Mouse (Mus musculus): ENCODE results near the gene Gys1.
A peak's percentile ranks its signal among the peaks of the same experiment; 100 is the strongest.
"Not testable (repeated sequence)": the region's sequence is repeated elsewhere in the genome, so short reads cannot be mapped to it uniquely, and the experiment has no call there.

Gys1 gene

GRCm38 (mm10) chr7:45434203-45435015, at the start of gene Gys1:
Gene Gys1, plus strand, starts transcription at chr7:45434844.
- peak; percentile 100 for DNase-seq (ENCODE audit: low spot score in 2 of 2)

- no peak for DNase-seq (ENCODE audit: low spot score in 2 of 2)
Observed at GRCm38 (mm10) chr7:45386077-45386476, 48.6 kb upstream of the Gys1 start.

DNA sequence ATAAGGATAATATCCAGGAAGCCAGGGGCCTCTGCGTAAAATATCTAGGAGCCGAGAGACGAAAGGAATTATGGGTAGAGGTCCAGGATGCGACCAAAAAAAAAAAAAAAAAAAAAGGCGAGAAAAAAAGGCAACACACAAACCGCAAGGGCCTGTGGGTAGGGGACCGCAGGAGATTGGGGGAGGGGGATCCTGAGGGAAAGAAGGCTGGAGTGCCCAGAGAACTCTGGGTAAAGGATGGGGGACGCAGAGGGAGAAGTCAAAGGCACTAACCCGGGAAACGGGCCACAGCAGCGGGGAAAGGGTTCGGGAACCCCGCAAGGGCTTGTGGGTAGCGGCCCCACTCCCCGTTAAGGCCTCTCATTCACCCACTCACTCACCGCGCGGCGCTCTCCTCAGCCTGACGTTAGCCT, 39.5 kb upstream of the Gys1 start:
- no peak for DNase-seq (ENCODE audit: low spot score in 2 of 2)

DNA sequence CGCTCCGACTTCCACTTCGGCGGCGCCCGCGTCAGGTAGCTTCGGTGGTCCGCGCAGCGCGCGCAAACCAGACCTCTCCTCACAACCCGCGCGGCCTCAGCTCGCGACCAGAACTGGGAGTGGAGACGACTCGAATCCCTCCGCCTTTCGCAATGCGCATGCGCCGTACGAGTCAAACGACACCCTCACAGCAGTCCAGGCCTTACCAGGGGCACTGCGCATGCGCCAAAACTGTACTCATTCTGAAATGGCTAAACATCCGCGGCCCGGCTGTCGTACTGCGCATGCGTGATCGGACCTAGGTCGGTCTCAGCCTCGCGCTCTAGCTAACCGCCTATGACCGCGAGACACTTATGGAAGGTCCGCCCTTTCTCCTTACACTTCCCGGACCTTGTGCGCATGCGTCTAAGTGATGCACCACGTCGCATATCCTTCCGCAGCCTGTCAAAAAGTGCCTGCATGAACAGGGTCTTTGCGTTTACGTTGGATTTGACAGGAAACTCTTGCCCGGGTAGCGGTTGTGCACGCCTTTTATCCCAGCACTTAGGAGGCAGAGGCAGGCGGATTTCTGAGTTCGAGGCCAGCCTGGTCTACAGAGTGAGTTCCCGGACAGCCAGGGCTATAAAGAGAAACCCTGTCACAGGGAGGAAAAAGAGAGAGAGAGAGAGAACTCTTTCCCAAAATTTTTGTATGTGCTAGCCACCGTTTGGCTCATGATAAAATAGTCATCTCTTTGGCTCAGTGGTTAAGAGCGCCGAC, 38.9 kb upstream of the Gys1 start, which contains the start of gene Snrnp70:
Gene Snrnp70, minus strand, starts transcription at position 165 of the 759 bp plus-strand sequence.
- peak; percentile 100 for DNase-seq (ENCODE audit: low spot score in 2 of 2)

- not testable (repeated sequence) for DNase-seq (ENCODE audit: low spot score in 2 of 2)
Observed at GRCm38 (mm10) chr7:45396337-45396775, 38.3 kb upstream of the Gys1 start.

- no peak for DNase-seq (ENCODE audit: low spot score in 2 of 2)
Observed at GRCm38 (mm10) chr7:45396787-45397186, 37.9 kb upstream of the Gys1 start.

- no peak for DNase-seq (ENCODE audit: low spot score in 2 of 2)
Observed at GRCm38 (mm10) chr7:45401521-45402085, 33.0 kb upstream of the Gys1 start.

GRCm38 (mm10) chr7:45403532-45404261, 30.9 kb upstream of the Gys1 start:
- DNase-seq (ENCODE audit: low spot score in 2 of 2): peak in 1 of 2 experiments; percentile 27

- peak; percentile 61 to 74 for DNase-seq (ENCODE audit: low spot score in 2 of 2)
Observed at GRCm38 (mm10) chr7:45405091-45406075, 29.3 kb upstream of the Gys1 start, which contains the start of gene Kcna7. Gene Kcna7, plus strand, starts transcription at chr7:45405653.

- DNase-seq (ENCODE audit: low spot score in 2 of 2): no peak
Observed at GRCm38 (mm10) chr7:45406157-45407156, 28.2 kb upstream of the Gys1 start.

GRCm38 (mm10) chr7:45407836-45408235, 26.8 kb upstream of the Gys1 start:
- no peak for DNase-seq (ENCODE audit: low spot score in 2 of 2)

DNA sequence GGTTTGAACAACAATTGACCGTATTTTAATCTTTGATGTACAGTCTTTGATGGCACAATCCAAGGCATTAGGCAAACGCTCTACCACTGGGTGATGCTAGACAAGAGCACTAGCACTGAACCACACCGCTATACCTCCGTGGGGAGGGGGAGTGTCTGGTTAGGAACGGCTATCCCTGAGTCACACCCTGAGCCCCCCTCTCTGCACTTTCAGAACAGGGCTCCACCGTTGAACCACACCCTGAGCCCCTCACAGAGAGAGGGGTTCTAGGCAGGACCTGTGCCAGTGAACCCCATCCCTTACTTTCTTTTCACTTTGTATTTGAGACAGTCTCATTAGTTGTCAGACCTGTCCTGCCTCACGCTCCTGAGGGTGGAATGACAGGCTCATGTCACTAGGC, 26.3 kb upstream of the Gys1 start:
- DNase-seq (ENCODE audit: low spot score in 2 of 2): no peak

GRCm38 (mm10) chr7:45408949-45409348, 25.7 kb upstream of the Gys1 start:
- DNase-seq (ENCODE audit: low spot score in 2 of 2): no peak

DNA sequence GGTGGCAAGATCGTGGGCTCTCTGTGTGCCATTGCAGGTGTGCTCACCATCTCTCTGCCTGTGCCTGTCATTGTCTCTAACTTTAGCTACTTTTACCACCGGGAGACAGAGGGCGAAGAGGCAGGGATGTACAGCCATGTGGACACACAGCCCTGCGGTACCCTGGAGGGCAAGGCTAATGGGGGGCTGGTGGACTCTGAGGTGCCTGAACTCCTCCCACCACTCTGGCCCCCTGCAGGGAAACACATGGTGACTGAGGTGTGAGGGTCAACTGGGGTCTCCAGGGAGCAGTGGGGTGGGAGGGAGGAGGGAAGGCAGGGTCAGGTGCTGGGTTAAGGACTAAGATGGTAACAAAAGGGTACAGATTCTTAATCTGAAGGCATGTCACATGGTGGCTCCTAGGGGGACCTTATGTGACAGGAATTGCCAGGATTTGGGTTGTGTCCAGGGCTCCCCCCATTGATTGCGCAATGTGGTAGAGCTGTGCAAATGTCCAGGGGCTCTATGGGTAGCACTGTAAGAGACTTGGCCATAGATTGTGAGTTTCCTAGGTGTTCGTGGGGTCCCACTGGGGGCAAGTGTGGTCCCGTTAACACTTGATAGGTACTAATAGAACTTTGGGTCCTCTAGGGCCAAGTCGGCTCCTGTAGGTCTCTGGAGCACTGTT, 25.0 kb upstream of the Gys1 start:
- DNase-seq (ENCODE audit: low spot score in 2 of 2): no peak

DNA sequence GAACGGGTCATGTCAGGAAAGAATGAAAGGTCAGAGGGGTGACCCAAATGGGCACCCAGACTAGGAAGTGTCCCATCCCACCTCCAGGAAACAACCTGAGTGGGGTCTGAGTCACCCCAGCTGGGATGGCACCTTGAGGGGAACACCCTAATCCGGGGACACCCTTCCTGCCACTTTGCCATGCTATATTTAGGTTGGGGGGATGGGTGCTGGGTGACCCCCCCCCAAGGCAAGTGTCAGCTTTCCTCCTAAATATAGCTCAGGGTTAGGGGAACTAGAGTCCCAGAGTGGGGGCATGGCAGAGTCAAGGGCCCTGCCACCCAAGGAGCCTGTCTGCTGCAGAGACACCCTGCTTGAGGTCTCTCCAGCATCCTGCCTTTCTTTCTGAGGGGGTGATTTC, 22.2 kb upstream of the Gys1 start:
- no peak for DNase-seq (ENCODE audit: low spot score in 2 of 2)

DNA sequence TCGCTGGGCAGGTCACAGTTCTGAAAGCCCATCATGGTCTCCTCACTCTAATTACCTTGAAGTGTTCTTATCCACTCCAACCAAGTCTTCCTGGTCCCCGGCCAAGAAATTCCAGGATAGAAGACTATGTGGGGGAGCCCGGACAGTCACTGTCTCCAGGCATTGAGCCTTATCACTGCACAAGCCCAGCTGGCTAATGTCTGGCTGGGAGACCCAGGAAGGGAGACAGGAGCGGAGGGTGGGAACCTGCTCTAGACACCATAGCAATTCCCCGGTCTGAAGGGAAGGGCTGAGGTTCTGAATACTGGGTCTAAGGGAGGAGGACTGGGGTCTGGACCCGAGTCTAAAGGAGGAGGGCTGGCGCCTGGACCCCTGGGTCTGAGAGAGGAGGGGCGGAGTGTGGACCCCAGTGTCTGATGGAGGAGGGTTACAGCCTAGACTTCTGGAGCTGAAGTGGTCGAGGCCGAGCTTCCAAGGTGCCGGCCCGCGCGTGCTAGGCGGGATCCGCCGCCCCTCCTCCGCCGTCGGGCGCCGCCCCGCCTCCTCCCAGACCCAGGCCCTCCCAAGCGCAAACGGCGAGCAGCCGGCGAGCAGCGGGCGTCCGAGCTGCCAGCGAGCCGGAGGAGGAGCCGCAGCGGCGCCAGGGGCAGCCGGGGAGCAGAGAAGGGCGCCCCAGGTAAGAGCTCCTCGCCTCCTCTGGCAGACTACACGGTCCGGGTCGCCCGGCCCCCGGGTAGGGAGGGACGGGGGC, 21.4 kb upstream of the Gys1 start, which contains the start of gene Ntf5:
Gene Ntf5, plus strand, starts transcription at position 583 of the 751 bp plus-strand sequence.
- DNase-seq (ENCODE audit: low spot score in 2 of 2): no peak

DNA sequence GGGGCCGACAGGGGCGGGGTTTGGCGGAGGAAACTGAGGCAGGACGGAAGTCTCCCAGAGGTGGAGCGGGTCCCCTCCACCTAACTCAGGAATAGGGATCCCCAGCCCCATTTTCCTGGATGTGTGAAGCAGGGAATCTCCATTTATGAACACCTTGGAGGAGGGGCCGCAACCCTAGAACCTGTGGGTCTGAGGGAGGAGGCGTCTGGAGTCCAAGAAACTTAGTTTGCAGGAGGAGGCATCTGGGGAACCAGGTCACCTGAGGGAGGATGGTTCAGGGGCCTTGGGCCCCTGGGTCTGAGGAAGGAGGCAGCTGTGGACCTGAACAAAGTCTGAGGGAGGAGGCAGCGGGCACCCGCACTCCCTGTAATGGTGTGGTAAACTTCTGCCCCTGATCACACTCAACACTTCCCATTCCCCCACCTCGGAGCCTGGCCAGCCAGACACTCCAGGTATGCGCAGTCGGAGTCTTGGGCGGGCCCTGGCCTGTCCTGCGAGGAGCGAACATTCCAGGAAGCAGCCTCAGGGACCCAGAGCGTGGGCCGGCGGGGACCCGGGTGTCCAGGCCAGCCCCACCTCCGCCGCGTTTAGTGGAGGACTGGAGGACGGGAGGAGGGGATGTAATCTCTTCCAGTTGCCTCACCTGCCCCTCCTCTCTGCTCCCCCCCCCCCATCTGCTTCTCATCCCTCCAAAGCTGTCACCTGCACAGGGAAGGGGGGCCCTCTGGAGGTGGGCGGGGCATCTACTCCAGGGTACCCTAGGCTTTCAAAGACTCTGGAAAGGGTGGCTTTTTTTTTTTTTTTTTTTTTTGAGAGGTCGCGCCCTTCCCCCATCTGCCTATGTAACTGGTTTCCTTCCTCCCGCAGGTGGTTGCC, 20.5 kb upstream of the Gys1 start:
- DNase-seq (ENCODE audit: low spot score in 2 of 2): no peak
